ENCODE assay signal across 20 mouse cellular contexts in the genomic region with DNA sequence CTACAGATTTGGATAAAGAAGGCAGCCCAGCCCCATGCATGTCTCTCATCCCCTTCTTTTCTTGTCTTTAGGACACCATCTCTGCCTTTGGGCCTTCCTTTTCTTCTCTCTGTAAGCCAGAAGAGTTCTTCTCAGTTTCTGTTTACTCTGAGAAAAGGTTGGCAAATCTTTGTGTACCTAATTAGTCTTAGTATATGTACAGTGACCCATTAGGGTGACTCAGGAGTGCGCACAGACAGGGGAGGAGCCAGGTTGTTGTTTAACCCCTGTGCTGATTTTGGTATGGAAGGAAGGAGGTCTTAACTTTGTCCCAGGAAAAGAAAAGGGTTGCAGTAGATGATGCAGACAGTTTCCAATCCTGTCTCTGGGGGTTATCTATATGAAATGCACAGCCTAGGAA.
DNase-seq lines count a peak whose midpoint lies in the region; ATAC-seq and TF ChIP-seq lines count a peak whose summit lies in the region.
"Had no signal": no experiment of that assay in that cellular context is flagged by ENCODE, and none has a peak within 500 bp of the region (broad histone marks: within the 10 kb centered on the region; RNA-seq: fewer than 3 reads in every experiment).

No protein-coding gene starts in this region.

- H3K4me3 ChIP-seq in heart, embryonic 10.5 days = no peak overlapping the region
- no peak overlapping the region for H3K4me3 ChIP-seq in kidney, embryonic 15.5 days (replicated peaks)
- H3K4me3 ChIP-seq in kidney, embryonic 16.5 days (ENCODE audit: low read length) = no peak overlapping the region
- no peak overlapping the region for H3K4me3 ChIP-seq in stomach, postnatal 0 days (ENCODE audit: low read depth, low read length)
- no peak overlapping the region for H3K4me3 ChIP-seq in midbrain, embryonic 11.5 days (ENCODE audit: low read depth, low read length)
- H3K4me3 ChIP-seq: embryonic facial prominence, embryonic 10.5 days; forebrain, embryonic 13.5 days; heart, embryonic 13.5 days; hindbrain, embryonic 13.5 days had no signal

- no peak for TF ChIP-seq CTCF in stomach, postnatal 0 days (IDR thresholded peaks at IDR 0.05; ENCODE audit: low read depth)

- peaks cover 3% of the 10 kb centered on the region; the same call in 1 of the 2 replicates for H3K36me3 ChIP-seq in heart, embryonic 10.5 days
- peaks cover 7% of the 10 kb centered on the region; the same call in 1 of the 2 replicates for H3K36me3 ChIP-seq in kidney, embryonic 15.5 days
- peaks cover 2% of the 10 kb centered on the region; the same call in 1 of the 2 replicates for H3K36me3 ChIP-seq in kidney, embryonic 16.5 days (ENCODE audit: insufficient read depth, low read length)
- no peaks in the 10 kb centered on the region for H3K36me3 ChIP-seq in stomach, postnatal 0 days (ENCODE audit: control insufficient read depth, insufficient read depth, low read length)
- H3K36me3 ChIP-seq in midbrain, embryonic 11.5 days (ENCODE audit: control insufficient read depth, insufficient read depth, low read length) = no peaks in the 10 kb centered on the region
- H3K36me3 ChIP-seq: embryonic facial prominence, embryonic 10.5 days; hindbrain, embryonic 13.5 days had no signal

- H3K9me3 ChIP-seq in heart, embryonic 10.5 days = no peaks in the 10 kb centered on the region
- no peaks in the 10 kb centered on the region for H3K9me3 ChIP-seq in kidney, embryonic 15.5 days (replicated peaks)
- H3K9me3 ChIP-seq in kidney, embryonic 16.5 days (ENCODE audit: low read length) = no peaks in the 10 kb centered on the region
- no peaks in the 10 kb centered on the region for H3K9me3 ChIP-seq in stomach, postnatal 0 days (ENCODE audit: control insufficient read depth, low read length)
- H3K9me3 ChIP-seq in midbrain, embryonic 11.5 days (ENCODE audit: control insufficient read depth, low read length) = no peaks in the 10 kb centered on the region
- H3K9me3 ChIP-seq: embryonic facial prominence, embryonic 10.5 days; forebrain, embryonic 13.5 days; heart, embryonic 13.5 days; hindbrain, embryonic 13.5 days had no signal

- peaks cover 33% of the 10 kb centered on the region for H3K4me1 ChIP-seq in heart, embryonic 10.5 days
- H3K4me1 ChIP-seq in kidney, embryonic 15.5 days = peaks cover 65% of the 10 kb centered on the region
- H3K4me1 ChIP-seq in kidney, embryonic 16.5 days (ENCODE audit: insufficient read depth, low read length) = peaks cover 52% of the 10 kb centered on the region
- peaks cover 3% of the 10 kb centered on the region; the same call in 1 of the 2 replicates for H3K4me1 ChIP-seq in stomach, postnatal 0 days (replicated peaks; ENCODE audit: control insufficient read depth, insufficient read depth)
- H3K4me1 ChIP-seq in midbrain, embryonic 11.5 days (ENCODE audit: control insufficient read depth, insufficient read depth, low read length) = no peaks in the 10 kb centered on the region

- ATAC-seq in kidney, embryonic 15.5 days (replicated peaks; ENCODE audit: low FRiP score) = no peak
- no peak for ATAC-seq in kidney, embryonic 16.5 days (ENCODE audit: low FRiP score, low TSS enrichment)
- ATAC-seq in CD4-positive, CD25-positive, alpha-beta regulatory T cell, adult 4 months = peak; percentile 24
- peak; percentile 65; the same call in 1 of the 2 replicates for ATAC-seq in stomach, postnatal 0 days (ENCODE audit: low FRiP score, low TSS enrichment)
- no peak for ATAC-seq in midbrain, embryonic 11.5 days (ENCODE audit: low FRiP score)
- ATAC-seq: forebrain, embryonic 13.5 days; forebrain, postnatal 0 days; hindbrain, postnatal 0 days had no signal

- H3K27me3 ChIP-seq in heart, embryonic 10.5 days (ENCODE audit: insufficient read depth, poor library complexity, severe bottlenecking) = no peaks in the 10 kb centered on the region
- H3K27me3 ChIP-seq in kidney, embryonic 15.5 days = no peaks in the 10 kb centered on the region
- no peaks in the 10 kb centered on the region for H3K27me3 ChIP-seq in kidney, embryonic 16.5 days (ENCODE audit: insufficient read depth, low read length)
- H3K27me3 ChIP-seq in stomach, postnatal 0 days (ENCODE audit: control insufficient read depth, insufficient read depth, low read length) = no peaks in the 10 kb centered on the region
- H3K27me3 ChIP-seq in midbrain, embryonic 11.5 days (ENCODE audit: control insufficient read depth, insufficient read depth, low read length) = no peaks in the 10 kb centered on the region
- H3K27me3 ChIP-seq: forebrain, embryonic 13.5 days; heart, embryonic 13.5 days had no signal

- peak; percentile 85 for DNase-seq in heart, adult 11 months
- no peak for DNase-seq in heart, embryonic 10.5 days (ENCODE audit: low spot score)
- DNase-seq in stomach, postnatal 0 days (ENCODE audit: low spot score) = no peak
- no peak for DNase-seq in midbrain, embryonic 11.5 days (ENCODE audit: low spot score, missing footprints)
- DNase-seq: adrenal gland, adult 8-10 months; adrenal gland, postnatal 36 days; cerebellum, adult 2 months; cerebellum, postnatal 10 days; forebrain, postnatal 0 days; gastrocnemius, postnatal 25 days; heart, adult 18-20 months; heart, postnatal 10 days had no signal

- TF ChIP-seq EP300 in stomach, postnatal 0 days (optimal IDR thresholded peaks at IDR 0.05) = no peak

- H3K27ac ChIP-seq in heart, embryonic 10.5 days = no peak overlapping the region
- H3K27ac ChIP-seq in kidney, embryonic 15.5 days = 0 out of 2 replicates have a peak overlapping the region, but pooled peaks have one; percentile 4
- no peak overlapping the region for H3K27ac ChIP-seq in kidney, embryonic 16.5 days (ENCODE audit: low read length)
- H3K27ac ChIP-seq in stomach, postnatal 0 days (replicated peaks) = no peak overlapping the region
- H3K27ac ChIP-seq in midbrain, embryonic 11.5 days (ENCODE audit: low read depth, low read length) = no peak overlapping the region
- H3K27ac ChIP-seq: forebrain, embryonic 13.5 days; heart, embryonic 13.5 days; hindbrain, embryonic 13.5 days; hindbrain, postnatal 0 days had no signal

- WGBS in heart, embryonic 10.5 days = 88% methylated on average over 1 of the region's 1 CpGs
- WGBS in kidney, embryonic 15.5 days = 78% methylated on average over 1 of the region's 1 CpGs
- WGBS in kidney, embryonic 16.5 days = 63% methylated on average over 1 of the region's 1 CpGs
- WGBS in stomach, postnatal 0 days = 49% methylated on average over 1 of the region's 1 CpGs
- 86% methylated on average over 1 of the region's 1 CpGs for WGBS in midbrain, embryonic 11.5 days

- H3K4me2 ChIP-seq in kidney, embryonic 15.5 days = no peak overlapping the region
- no peak overlapping the region for H3K4me2 ChIP-seq in kidney, embryonic 16.5 days (replicated peaks; ENCODE audit: low read depth, low read length)
- no peak overlapping the region for H3K4me2 ChIP-seq in stomach, postnatal 0 days (replicated peaks; ENCODE audit: low read depth)
- no peak overlapping the region for H3K4me2 ChIP-seq in midbrain, embryonic 11.5 days
- H3K4me2 ChIP-seq: forebrain, embryonic 13.5 days; heart, embryonic 13.5 days; hindbrain, embryonic 13.5 days had no signal

- no peak overlapping the region for H3K9ac ChIP-seq in kidney, embryonic 15.5 days
- H3K9ac ChIP-seq in kidney, embryonic 16.5 days (replicated peaks; ENCODE audit: low read length) = no peak overlapping the region
- no peak overlapping the region for H3K9ac ChIP-seq in stomach, postnatal 0 days (ENCODE audit: low read length)
- no peak overlapping the region for H3K9ac ChIP-seq in midbrain, embryonic 11.5 days (ENCODE audit: low read length)
- H3K9ac ChIP-seq: forebrain, embryonic 13.5 days; forebrain, postnatal 0 days; heart, embryonic 13.5 days; hindbrain, embryonic 13.5 days had no signal

Comparison
In these comparisons a context has a peak if more than half of its experiments do, and no peak if none do; other contexts are left out.
1. ATAC-seq: peak in CD4-positive, CD25-positive, alpha-beta regulatory T cell, adult 4 months (single experiment) and stomach, postnatal 0 days (single experiment); none in kidney, embryonic 15.5 days (single experiment), kidney, embryonic 16.5 days (single experiment) and midbrain, embryonic 11.5 days (single experiment).